Mouse (Mus musculus): ENCODE measurements around the gene Maneal.

Gene Maneal

DNA sequence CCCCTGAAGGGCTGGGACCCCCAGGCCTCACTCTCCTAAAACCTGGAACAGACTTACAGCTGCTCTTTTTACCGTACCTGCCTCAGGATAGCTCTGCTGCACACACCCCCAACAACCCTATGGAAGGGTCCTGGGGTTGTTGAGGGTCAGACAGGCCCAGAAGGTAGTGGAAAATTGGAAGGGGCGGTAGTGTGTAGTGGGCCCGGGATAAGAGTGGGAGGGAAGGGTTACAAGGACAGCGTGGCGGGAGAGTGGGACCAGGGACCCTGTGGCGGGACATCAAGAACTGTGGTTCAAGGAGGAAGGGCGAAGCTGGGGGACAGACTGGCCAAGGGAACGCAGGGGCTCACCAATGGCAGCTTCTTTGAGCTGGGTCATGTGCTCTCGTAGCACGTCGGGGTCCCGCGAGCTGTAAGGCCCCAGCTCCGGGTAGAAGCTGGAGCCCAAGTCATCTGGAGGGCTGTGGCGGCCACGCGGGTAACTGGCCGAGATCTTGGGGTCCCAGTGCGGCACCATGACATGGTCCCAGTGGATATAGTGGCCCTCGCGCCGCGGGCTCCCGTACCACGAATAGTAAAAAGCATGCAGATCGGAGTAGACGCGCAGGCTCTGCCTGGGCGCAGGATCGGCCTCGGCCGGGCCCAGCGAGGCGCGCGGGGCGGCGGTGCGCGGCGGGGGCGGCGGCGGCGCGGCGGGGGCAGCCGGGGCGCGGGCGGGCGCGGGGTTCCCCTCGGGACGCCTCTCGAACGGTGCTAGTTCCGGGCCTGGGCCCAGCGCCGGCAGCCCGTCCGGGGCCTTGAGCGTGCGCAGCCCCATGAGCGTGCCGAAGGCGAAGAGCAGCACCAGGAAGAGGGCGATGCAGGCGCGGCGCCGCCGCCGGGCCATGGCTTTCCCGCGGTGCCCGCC, at the start of gene Maneal:
Gene Maneal, minus strand, starts transcription at position 889 of the 906 bp plus-strand sequence.
- DNase-seq, result no peak

DNA sequence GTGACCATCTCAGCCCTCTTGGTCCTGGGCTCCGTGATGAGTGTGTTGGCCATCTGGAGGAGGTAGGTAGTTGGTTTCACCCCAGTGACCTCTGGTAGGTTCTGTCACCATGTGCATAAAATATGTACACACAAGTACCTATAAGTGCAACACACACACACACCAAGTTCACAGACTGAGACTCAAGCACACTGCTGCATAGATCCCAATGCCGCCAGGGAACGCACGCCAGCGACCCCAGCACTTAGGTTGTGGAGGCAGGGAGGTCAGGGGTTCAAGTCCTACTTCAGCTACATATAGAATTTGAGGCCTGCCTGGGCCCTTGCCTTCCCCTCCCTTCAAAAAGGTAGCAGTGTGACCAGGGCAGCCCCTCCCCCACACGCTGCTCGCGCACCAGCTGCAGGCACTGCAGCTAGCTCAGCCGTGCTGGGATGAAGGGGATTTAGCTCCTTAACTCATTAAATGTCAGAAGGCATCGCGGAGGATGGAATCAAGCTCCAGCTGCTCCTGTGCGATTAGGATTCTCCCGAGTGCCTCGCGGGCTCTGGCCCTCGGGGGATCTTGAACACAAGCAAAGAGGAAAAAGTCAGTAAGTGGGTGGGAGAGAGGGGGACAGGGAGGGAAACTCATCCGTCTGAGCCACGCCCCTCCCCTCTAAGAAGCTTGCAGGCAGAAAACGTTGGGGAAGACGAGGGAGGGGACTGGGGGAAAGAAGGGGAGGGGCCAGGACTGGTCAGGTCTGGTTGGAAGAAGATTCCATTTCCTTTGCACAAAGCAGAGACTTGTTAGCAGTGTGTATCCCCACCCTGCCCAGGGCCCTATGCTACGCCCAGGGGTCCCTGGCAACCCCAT, 44.2 kb upstream of the Maneal start:
- DNase-seq, result no peak

DNA sequence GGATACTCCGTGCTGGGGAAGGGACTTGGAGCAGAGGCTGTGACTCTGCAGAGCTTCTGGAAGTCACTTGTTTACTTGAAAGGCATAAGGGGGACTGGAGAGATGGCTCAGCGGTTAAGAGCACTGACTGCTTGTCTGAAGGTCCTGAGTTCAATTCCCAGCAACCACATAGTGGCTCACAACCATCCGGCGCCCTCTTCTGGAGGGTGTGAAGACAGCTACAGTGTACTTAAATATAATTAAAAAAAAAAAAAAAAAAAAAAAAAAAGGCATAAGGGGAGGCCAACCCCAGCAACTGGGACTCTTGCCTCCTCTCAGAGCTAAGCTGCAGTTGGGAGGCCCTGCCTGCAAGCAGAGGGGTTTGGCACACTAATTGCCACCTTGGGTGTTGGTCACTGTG, 43.4 kb upstream of the Maneal start:
- no peak for DNase-seq

DNA sequence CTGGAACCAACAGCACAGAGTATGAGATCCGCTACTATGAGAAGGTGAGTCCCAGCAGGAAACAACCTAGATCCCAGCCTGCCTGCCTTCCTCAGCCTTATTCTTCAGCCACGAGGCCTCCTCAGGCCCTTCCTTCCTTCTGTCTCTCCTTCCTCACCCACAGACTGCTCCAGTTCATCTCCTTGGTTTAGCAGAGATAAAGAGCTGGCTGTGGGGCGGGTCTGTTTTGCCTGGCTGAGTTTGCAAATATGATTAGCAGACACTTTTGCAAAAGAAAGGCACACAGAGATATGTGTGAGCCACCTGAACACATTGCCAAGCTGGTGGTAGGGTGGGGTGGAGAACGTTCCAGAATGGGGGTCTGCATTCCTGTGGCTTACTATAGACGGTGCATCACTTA, 37.9 kb upstream of the Maneal start:
- DNase-seq, result no peak

DNA sequence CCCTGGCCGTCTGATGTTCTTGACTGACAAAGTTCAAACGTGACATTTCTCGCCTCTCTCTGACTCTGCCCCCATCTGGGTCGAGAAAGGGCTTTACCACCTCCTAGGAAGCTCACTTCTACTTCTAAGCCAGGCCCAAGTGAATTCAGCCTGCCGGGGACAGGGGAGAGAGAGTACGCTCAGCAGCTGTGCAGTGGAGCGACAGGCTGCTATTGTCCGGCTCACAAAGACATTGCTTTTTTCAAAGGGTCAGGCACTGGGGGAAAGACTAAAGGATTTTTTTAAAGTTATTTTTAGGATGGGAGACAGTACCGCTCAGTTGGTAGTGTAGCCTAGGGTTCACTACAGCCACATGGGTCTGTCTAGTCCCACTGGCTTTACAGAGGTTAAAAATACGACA, 36.5 kb upstream of the Maneal start:
- DNase-seq, result no peak

DNA sequence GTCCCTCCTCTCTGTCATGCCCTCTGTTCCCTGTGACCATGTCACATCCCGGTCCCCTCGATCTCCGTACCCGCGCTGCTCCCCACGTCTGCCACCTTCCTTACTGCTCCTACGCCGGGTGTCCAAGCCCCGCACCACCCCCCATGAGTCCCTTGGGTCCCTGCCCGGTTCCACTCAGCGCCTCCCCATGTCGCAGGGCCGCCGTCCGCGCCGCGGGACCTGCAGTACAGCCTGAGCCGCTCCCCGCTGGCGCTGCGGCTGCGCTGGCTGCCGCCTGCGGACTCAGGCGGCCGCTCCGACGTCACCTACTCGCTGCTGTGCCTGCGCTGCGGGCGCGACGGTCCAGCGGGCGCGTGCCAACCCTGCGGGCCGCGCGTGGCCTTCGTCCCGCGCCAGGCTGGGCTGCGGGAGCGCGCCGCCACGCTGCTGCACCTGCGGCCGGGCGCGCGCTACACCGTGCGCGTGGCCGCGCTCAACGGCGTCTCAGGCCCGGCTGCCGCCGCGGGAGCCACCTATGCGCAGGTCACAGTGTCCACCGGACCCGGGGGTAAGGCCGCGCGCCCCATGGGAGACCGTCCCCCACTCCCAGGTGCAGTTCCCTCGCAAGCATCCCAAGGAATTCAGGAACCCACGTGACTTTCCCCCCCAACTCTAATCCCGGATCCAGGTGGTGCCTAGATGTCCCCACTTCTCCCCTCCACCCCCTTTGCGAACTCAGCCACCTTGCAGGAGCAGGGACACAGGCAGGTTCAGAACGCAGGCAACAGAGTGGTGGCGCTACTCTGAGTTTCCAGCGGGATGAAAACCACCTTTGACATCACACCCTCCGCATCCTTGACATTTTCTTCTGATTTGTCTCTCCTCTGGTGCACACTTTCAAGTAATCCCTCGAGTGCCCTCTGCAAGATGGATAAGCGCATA, 32.8 kb upstream of the Maneal start:
- DNase-seq, result no peak

DNA sequence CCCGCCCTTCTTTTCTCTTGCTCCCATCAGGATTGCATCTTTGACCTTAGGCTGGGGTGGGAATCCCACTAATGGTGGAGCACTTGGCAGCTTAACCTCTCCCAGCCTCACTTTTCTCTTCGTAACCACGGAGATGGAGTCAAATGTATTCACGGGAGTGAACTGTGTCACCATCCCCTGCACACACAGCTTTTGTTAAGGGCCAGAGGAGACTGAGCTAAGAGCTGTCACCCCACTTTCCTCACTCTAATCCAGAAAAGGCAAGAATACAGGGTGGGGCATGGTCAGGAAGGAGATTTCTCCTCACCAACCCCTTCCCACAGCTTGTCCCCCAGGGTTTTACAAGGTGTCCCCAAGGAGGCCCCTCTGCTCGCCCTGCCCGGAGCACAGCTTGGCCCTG, 31.8 kb upstream of the Maneal start:
- no peak for DNase-seq

DNA sequence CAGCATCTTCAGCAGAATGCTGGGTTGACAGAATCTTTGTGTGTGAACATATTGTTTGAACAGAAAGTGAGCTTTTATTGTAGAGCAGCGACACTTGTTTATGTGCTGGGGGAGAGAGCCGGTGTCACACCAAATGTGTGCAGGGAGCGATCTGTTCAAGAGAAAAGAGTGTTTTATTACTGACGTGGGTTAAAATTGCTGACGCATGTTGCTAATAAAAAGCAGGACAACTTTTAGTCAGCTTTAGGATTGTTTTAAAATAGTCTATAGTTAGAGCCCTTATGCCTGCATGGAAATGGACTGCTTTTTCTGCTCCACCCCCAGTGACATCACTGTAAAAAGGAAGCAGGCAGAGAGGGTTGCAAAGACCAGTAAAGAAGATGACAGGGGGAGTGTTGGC, 28.9 kb upstream of the Maneal start:
- DNase-seq, result no peak

DNA sequence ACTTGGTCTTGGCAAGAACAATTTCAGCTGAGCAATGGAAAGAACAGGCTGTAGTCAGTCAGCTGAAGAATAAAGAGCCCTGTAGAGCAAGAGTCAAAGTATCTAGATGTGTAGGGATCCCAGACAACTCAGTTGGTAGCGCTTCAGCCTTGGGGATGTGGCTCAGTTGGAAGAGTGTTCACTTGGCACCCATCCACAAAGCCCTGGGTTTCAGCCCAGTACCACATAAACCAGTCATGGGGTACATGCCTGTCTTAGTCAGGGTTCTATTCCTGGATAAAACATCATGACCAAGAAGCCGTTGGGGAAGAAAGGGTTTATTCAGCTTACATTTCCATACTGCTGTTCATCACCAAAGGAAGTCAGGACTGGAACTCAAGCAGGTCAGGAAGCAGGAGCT, 28.0 kb upstream of the Maneal start:
- DNase-seq, result no peak

DNA sequence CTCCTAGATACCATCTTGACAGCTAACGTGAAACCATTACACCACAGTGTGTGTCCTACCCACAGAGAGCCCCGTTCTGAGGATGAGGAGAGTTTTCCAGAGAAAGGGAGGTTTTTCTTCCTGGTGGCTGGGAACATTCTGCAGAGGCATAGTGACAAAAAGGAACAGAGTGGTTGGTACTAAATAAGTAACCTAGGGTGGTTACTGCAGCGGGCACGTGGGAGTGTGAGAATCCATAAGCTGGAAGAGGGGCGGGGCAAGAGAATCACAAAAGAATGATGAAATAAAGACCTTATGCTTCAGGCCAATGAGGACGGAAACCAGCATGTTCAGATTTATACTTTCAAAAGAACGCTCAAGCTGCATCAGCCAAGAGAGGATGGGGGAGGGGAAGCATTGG, 26.7 kb upstream of the Maneal start:
- DNase-seq, result no peak

DNA sequence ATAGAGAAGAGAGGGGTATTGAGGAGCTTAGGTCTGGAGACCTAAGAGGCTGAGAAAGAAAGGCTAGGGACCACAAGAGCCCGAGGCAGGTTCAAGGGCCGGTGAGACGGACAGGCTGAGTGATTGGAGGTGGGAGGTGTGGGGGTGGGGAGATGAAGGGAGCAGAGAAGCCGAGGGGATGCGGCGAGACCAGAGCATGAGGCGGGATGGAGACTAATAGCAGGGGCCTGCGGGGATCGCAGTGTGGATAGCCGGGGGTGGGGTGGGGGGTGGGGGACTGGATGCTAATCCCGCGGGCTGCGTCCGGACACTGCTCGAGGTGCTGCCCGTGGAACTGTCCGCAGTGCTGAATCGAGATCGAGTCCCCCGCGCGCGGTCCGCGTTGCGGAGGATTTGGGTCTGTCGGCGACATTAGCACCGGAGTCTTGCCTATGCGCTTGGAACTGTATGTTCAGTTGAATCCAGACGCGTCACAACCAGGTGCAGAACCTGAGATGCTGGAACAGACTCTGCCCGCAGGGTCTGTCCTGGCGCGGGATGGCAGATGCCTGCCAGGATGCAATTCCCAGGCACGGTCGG, 20.3 kb upstream of the Maneal start:
- no peak for DNase-seq

DNA sequence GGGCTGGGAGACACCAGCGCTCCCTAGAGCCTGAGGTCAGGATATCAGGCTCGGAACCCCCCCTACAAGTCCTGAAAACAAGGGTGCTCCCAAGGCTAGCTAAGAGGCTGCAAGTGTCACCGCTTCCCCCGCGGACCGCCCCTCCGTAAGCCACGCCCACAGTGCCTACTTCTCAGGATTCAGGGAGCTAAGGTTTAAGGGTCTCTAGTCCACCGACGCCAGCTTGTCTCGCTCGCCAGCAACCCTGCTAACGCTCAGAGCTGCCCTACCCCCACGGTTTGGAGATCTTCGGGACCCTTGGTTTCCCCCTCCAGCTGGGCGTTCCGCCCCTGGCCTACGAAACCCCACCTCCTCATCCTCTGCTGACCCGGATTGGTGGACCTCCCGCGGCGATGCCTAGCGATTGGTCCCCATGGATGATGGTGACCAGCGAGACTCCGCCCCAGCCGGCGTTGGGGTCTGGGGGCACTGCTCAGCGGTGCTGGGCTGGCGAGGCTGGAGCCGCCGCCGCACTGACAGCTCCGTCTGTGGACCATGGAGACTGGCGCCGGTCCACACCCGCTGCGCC, 19.5 kb upstream of the Maneal start:
- DNase-seq, result no peak

DNA sequence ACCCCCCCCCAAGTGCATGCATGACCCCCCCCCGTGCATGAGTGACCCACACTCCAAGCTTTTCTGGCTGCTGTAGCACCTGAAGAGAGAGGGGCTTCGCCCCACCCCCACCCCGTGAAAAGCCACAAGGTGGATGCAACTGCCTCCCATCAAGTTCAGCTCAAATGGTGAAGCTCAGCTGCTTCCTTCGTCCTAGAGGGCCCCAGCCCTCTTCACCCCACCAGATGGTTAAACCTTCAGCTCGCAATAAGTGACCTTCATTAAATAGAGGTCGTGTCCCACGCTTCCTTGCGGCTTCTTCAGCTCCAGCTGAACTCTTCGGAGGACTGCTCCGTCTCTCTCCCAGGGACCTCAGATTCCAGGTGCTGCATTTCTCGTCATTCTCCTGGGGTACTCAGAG, 18.6 kb upstream of the Maneal start, which contains the start of gene Epha10:
Gene Epha10, plus strand, starts transcription at position 301 of the 400 bp plus-strand sequence.
- DNase-seq, result no peak

DNA sequence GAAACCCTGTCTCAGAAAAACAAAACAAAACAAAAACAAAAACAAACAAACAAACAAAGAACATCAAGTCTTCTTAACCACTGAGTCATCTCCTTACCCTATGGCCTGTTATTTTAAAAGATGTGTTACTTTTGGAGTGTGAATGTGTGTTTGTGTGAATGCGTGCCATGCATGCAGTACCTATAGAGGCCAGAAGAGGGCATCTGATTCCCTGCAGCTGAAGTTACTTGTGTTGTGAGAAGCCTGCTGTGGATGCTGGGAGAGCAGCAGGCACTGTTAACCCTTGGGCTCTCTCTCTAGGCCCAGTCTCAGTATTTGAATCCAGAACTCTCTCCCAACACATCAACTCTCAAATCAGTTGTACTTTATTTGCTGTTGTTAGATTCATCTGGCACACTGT, 10.7 kb upstream of the Maneal start:
- DNase-seq, result no peak

DNA sequence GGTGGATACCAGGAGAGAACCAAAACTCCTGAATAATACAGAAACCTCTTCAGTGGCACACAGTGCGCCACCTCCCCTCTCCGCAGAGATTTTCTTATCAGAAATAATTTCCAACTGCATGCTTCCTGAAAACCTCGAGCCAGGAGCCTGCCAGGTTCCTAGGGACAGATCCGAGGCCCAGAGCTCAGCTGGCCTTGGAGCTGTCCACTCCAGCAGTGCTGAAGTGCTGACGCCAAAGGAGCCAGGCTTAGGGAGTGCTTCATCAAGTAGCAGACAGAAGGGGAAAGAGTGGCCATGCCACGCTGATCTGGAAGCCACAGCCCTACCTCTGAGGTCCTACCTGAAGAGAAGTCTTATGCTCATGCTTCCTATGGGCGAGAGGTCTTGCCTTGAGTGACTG, 1.5 kb downstream of the Maneal start:
- peak; percentile 65 for DNase-seq

DNA sequence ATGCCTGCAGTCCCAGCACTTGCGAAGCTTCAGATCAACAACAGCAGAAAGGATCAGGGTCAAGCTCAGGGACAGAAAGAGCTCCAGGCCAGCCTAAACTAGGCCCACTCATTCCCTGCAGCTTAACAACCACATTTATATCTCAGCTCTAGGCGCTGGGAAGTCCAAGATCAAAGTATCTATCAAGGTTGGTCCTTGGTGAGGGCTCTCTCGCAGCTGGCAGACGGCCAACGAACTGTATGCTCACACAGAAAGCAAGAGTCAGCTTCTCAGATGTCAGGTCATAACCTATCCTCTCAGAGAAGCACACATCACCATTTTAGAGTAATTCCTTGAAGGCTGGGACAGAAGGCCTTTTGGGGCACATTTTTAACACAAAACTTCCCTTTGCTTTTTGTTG, 3.6 kb downstream of the Maneal start:
- DNase-seq, result no peak

DNA sequence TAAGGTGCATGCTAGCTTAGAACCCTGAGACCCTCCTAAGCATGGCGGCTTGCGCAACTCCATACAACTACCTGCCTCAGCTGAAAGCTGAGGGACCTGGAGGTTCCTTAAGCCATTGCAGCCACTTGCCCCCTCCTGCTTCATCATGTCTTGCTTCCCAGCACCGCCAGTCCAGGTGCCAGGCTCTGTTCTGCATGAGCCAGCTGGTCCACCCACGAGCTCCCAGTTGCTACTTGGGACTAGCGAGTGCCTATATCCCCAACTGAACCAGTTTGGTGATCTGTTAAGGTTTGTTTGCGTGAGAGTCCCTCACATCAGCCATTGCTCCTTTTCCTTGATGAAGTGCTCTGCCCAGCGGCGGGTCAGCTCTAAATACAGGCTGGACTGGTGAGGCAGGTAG, 5.7 kb downstream of the Maneal start:
- DNase-seq, result no peak

DNA sequence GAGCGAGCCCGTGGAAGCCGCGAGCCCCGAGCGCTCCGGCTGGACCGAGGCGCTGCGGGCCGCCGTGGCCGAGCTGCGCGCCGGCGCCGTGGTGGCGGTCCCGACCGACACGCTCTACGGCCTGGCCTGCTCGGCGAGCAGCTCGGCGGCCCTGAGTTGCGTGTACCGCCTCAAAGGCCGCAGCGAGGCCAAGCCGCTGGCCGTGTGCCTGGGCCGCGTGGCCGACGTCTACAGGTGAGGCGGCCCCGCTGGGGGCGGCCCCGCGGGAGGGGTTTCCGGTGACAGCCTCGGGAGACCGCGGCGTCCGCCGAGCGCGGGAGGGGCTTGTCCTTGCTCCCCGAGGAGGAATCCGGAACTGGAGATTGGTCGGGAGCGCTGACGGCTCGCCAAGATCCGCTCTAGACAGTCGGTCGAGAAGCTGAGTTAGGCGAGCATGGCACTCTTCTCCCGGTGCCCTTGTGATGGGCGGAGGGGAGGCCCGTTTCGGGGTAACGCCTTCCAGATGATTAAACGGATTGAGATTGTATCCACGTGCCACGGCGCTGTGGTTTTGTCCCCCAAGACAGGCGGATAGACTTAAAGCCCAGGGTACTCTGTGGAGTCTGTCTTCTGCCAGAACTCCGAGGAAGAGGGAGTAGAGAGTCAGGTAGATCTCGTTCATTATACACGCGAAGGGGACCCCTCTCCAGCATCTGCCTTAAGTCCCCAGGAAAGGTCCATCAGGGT, 10.9 kb downstream of the Maneal start, which contains the start of gene 1110065P20Rik:
Gene 1110065P20Rik, minus strand, starts transcription at position 264 of the 726 bp plus-strand sequence.
- DNase-seq, result peak; percentile 83

DNA sequence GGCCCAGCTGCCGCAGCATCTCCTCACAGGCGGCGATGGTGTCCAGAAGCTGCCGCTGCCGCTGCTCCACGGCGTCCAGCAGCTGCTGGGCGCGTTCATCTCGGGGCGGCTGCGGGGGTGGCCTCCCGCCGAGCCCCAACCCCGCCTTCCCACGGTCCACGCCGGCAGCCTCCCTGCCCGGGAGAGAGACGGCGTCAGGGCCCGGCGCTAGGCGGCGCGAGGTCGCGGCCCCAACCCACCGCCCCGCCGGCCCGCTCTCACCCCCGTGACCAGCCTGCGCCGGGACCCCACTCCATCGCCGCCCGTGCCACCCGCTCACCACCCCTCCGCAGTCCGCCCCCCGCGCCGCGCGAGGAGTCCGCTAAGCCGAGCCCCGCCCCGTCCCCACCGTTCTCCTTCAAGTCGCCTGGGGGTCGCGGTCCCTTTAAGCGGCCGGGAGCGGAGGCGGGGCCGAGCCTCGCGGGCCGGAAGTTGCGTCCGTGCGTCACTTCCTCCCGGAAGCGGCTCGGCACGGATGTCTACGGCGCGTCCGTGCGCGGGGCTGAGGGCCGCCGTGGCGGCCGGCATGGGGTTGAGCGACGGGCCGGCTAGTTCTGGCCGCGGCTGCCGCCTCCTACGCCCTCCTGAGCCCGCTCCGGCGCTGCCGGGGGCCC, 11.6 kb downstream of the Maneal start, which contains the start of gene Yrdc:
Gene Yrdc, plus strand, starts transcription at position 419 of the 653 bp plus-strand sequence.
- peak; percentile 95 for DNase-seq

DNA sequence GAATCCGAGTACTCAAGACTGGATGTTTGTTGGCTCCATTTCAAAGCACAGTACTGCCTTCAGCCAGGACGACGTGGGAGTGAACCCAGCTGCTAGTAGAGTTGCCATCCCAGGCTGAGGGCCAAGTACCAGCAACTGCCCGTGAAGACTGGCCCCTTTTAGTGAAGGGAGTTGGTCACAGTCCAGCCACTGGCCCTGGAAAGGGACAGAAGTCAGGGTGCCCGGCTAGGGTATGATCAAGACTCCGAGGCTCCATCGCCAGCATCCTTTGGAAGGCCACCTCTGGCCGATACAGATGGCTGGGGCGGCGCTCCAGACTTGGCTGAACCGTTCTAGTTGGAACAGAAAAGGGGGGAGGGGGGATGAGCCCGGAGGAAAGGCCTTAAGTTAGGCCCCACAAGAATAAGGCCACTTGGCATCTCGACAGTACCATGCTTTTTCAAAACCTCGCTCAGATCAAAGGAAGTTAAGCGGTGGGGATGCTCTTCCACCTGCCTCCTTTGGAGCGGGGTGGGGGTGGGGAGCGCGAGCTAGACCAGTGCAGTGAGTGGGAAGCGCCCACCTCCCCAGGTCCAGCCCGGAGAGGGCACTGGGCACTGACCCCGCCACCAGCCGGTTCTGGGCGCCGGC, 12.2 kb downstream of the Maneal start:
- peak; percentile 67 for DNase-seq
